Mouse (Mus musculus) liver, embryonic 11.5 days (tissue): Measurements from ENCODE around the gene Pdzrn3. TPM values are rescaled to one million over a fixed set of nuclear protein-coding genes. Genes with fewer than 3 reads are reported as not detected.

Source experiments
- ATAC-seq: fragments of 200-750 bp; cut with Nextera tagmentation; replicated peaks from 2 replicates; pipeline ENCODE4 v1.8.0; 2017; ENCODE audit warnings: moderate number of reproducible peaks, mild to moderate bottlenecking, moderate TSS enrichment, moderate library complexity; ENCODE audit not compliant: low FRiP score
- DNase-seq: peaks from one replicate; pipeline ENCODE4 v3.0.0-alpha.2; 2017; ENCODE audit warnings: low spot score
- H3K27ac ChIP-seq: fragments of 300-500 bp; sonication (generic); 2 replicates; pipeline ENCODE4 v1.5.1; 2014; ENCODE audit warnings: mild to moderate bottlenecking, low read depth, low read length, control low read depth
- H3K27me3 ChIP-seq: fragments of 300-500 bp; sonication (generic); replicated peaks from 2 replicates; pipeline ENCODE4 v1.6.1; 2014; ENCODE audit warnings: low read length, mixed read lengths; ENCODE audit not compliant: control insufficient read depth, insufficient read depth
- H3K36me3 ChIP-seq: fragments of 300-500 bp; sonication (generic); 2 replicates; pipeline ENCODE4 v1.6.1; 2014; ENCODE audit warnings: mild to moderate bottlenecking, low read length, moderate library complexity, mixed read lengths; ENCODE audit not compliant: control insufficient read depth, insufficient read depth
- H3K4me1 ChIP-seq: fragments of 300-500 bp; sonication (generic); replicated peaks from 2 replicates; pipeline ENCODE4 v1.6.1; 2014; ENCODE audit warnings: low read length, mixed read lengths; ENCODE audit not compliant: control insufficient read depth, insufficient read depth
- H3K4me2 ChIP-seq: fragments of 300-500 bp; sonication (generic); 2 replicates; pipeline ENCODE4 v1.6.1; 2014; ENCODE audit warnings: mild to moderate bottlenecking, control low read depth, moderate library complexity
- H3K4me3 ChIP-seq: fragments of 300-500 bp; sonication (generic); 2 replicates; pipeline ENCODE4 v1.5.1; 2014; ENCODE audit warnings: low read depth, low read length, control low read depth
- H3K9ac ChIP-seq: fragments of 300-500 bp; sonication (generic); 2 replicates; pipeline ENCODE4 v1.6.1; 2014; ENCODE audit warnings: low read depth, low read length, control low read depth
- H3K9me3 ChIP-seq: fragments of 300-500 bp; sonication (generic); 2 replicates; pipeline ENCODE4 v1.6.1; 2016; ENCODE audit warnings: low read length, inconsistent platforms, mixed read lengths; ENCODE audit not compliant: control insufficient read depth
- WGBS: fragments of 180-500 bp; shearing (Covaris S2); extraction: QIAGEN DNeasy Blood & Tissue Kit; methylation state at CpG from one replicate; pipeline ENCODE4 v1.1.7; 2014; 5-methylcytosine and 5-hydroxymethylcytosine counted together
- polyA plus RNA-seq: library from polyadenylated mRNA; unstranded; fragments of >200 nt; fragmentation: Nextera tagmentation; extraction: Ambion mirVana; gene quantifications from 2 replicates; pipeline ENCODE4 v1.2.1, GENCODE M21; 2014

Gene Pdzrn3
- polyA plus RNA-seq, 1 experiment from 2014 or later, result 4.8 TPM

GRCm38 (mm10) chr6:101376511-101377166 lies 1.1 kb downstream of the Pdzrn3 start:
- H3K27me3 ChIP-seq, result peaks cover 28% of the 10 kb centered on the region
- no peaks in the 10 kb centered on the region for H3K36me3 ChIP-seq
- H3K4me1 ChIP-seq, result peaks cover 2% of the 10 kb centered on the region; the same call in 1 of the 2 replicates
- WGBS, result 13% methylated on average over 10 of the region's 10 CpGs
- peak overlapping the region; percentile 63 for H3K4me3 ChIP-seq
- no peak for ATAC-seq
- peak overlapping the region; percentile 68 for H3K4me2 ChIP-seq
- H3K27ac ChIP-seq, result peak overlapping the region; percentile 77; the same call in 1 of the 2 replicates
- DNase-seq, result no peak
- peak overlapping the region; percentile 10; the same call in 1 of the 2 replicates for H3K9ac ChIP-seq
- H3K9me3 ChIP-seq, result no peaks in the 10 kb centered on the region

GRCm38 (mm10) chr6:101376049-101376448 lies 1.6 kb downstream of the Pdzrn3 start:
- Histone ChIP-seq H3K9ac (no peak overlapping the region), H3K4me2 (peak overlapping the region; percentile 68), H3K4me1 (peaks cover 2% of the 10 kb centered on the region; the same call in 1 of the 2 replicates), H3K36me3 (no peaks in the 10 kb centered on the region), H3K27me3 (peaks cover 28% of the 10 kb centered on the region), H3K9me3 (no peaks in the 10 kb centered on the region), H3K4me3 (peak overlapping the region; percentile 63), H3K27ac (no peak overlapping the region)
- WGBS, result 35% methylated on average over 10 of the region's 10 CpGs
- DNase-seq (no peak), ATAC-seq (no peak)

- H3K9me3 ChIP-seq, result no peaks in the 10 kb centered on the region
- no peak overlapping the region for H3K9ac ChIP-seq
- H3K4me3 ChIP-seq, result 0 out of 2 replicates have a peak overlapping the region, but pooled peaks have one; percentile 22
- ATAC-seq (peak; percentile 51), DNase-seq (peak; percentile 62)
- no peak overlapping the region for H3K27ac ChIP-seq
- no peaks in the 10 kb centered on the region for H3K36me3 ChIP-seq
- H3K27me3 ChIP-seq, result peaks cover 25% of the 10 kb centered on the region
- peaks cover 2% of the 10 kb centered on the region; the same call in 1 of the 2 replicates for H3K4me1 ChIP-seq
- peak overlapping the region; percentile 51 for H3K4me2 ChIP-seq
- 24% methylated on average over 7 of the region's 7 CpGs for WGBS
These were observed 3.0 kb downstream of the Pdzrn3 start for GRCm38 (mm10) chr6:101374721-101375120.

GRCm38 (mm10) chr6:101374186-101374585 lies 3.5 kb downstream of the Pdzrn3 start:
- Histone ChIP-seq H3K4me2 (peak overlapping the region; percentile 51), H3K9me3 (no peaks in the 10 kb centered on the region), H3K27ac (no peak overlapping the region), H3K36me3 (no peaks in the 10 kb centered on the region), H3K4me1 (peaks cover 2% of the 10 kb centered on the region; the same call in 1 of the 2 replicates), H3K9ac (no peak overlapping the region), H3K4me3 (no peak overlapping the region), H3K27me3 (peaks cover 25% of the 10 kb centered on the region)
- no peak for DNase-seq
- no peak for ATAC-seq
- WGBS, result 50% methylated on average over 1 of the region's 1 CpGs

GRCm38 (mm10) chr6:101372982-101373381 lies 4.7 kb downstream of the Pdzrn3 start:
- Histone ChIP-seq H3K27me3 (peaks cover 20% of the 10 kb centered on the region), H3K4me3 (no peak overlapping the region), H3K9me3 (no peaks in the 10 kb centered on the region), H3K36me3 (no peaks in the 10 kb centered on the region), H3K4me2 (no peak overlapping the region), H3K4me1 (peaks cover 2% of the 10 kb centered on the region; the same call in 1 of the 2 replicates), H3K9ac (no peak overlapping the region), H3K27ac (no peak overlapping the region)
- DNase-seq (no peak), ATAC-seq (no peak)
- 74% methylated on average over 5 of the region's 5 CpGs for WGBS

GRCm38 (mm10) chr6:101366809-101367602 lies 10.7 kb downstream of the Pdzrn3 start:
- Histone ChIP-seq H3K9ac (no peak overlapping the region), H3K27me3 (no peaks in the 10 kb centered on the region), H3K4me1 (no peaks in the 10 kb centered on the region), H3K4me3 (no peak overlapping the region), H3K27ac (no peak overlapping the region), H3K9me3 (no peaks in the 10 kb centered on the region), H3K4me2 (no peak overlapping the region), H3K36me3 (no peaks in the 10 kb centered on the region)
- DNase-seq (no peak), ATAC-seq (no peak)
- WGBS, result 65% methylated on average over 9 of the region's 9 CpGs

GRCm38 (mm10) chr6:101365795-101366194 lies 11.9 kb downstream of the Pdzrn3 start:
- no peaks in the 10 kb centered on the region for H3K9me3 ChIP-seq
- ATAC-seq (no peak), DNase-seq (no peak)
- no peak overlapping the region for H3K4me3 ChIP-seq
- H3K27ac ChIP-seq, result no peak overlapping the region
- no peaks in the 10 kb centered on the region for H3K27me3 ChIP-seq
- no peaks in the 10 kb centered on the region for H3K4me1 ChIP-seq
- H3K4me2 ChIP-seq, result no peak overlapping the region
- 76% methylated on average over 6 of the region's 6 CpGs for WGBS
- no peaks in the 10 kb centered on the region for H3K36me3 ChIP-seq
- no peak overlapping the region for H3K9ac ChIP-seq

GRCm38 (mm10) chr6:101363904-101364303 lies 13.8 kb downstream of the Pdzrn3 start:
- H3K4me1 ChIP-seq, result no peaks in the 10 kb centered on the region
- ATAC-seq (no peak), DNase-seq (no peak)
- no peaks in the 10 kb centered on the region for H3K27me3 ChIP-seq
- no peak overlapping the region for H3K9ac ChIP-seq
- no peaks in the 10 kb centered on the region for H3K9me3 ChIP-seq
- H3K4me2 ChIP-seq, result no peak overlapping the region
- no peak overlapping the region for H3K4me3 ChIP-seq
- no peaks in the 10 kb centered on the region for H3K36me3 ChIP-seq
- no peak overlapping the region for H3K27ac ChIP-seq
- WGBS, result 77% methylated on average over 5 of the region's 5 CpGs
